Mouse (Mus musculus) Patski (cell line): ENCODE measurements around the gene Hnrnpa0. TPM values are rescaled to one million over a fixed set of nuclear protein-coding genes. Genes with fewer than 3 reads are reported as not detected.

Experiments
- ATAC-seq: fragments of 100-300 bp; one replicate; pipeline ENCODE4 v1.8.0; 2021
- CTCF ChIA-PET: fragments of 350-600 bp; sonication (Branson Sonifier 250); formaldehyde crosslinking; loops from one replicate; lab custom pipeline; 2022; ENCODE audit warnings: inconsistent platforms; lab: Charles Lee
- POLR2A ChIA-PET: fragments of 350-600 bp; sonication (Branson Sonifier 250); formaldehyde crosslinking; loops from one replicate; lab custom pipeline; 2022; ENCODE audit warnings: antibody characterized with exemption, inconsistent platforms; lab: Charles Lee
- DNase-seq: peaks from one replicate; pipeline ENCODE4 v3.0.0-alpha.2; 2011; ENCODE audit warnings: low read depth, low spot score
- H3K27me3 ChIP-seq: fragments of 371-371 bp; one replicate; pipeline ENCODE4 v1.5.1; 2021
- CTCF ChIP-seq: fragments of 100-300 bp; IDR thresholded peaks from one replicate; pipeline ENCODE4 v1.5.1; 2021
- in situ Hi-C: fragments of 300-500 bp; cut with MboI; formaldehyde crosslinking; loops from 3 replicates; pipeline ENCODE4 v1.11.1; 2018; ENCODE audit warnings: low pct_unique_long_range_greater_than_20kb, mixed read lengths
- polyA plus RNA-seq: library from polyadenylated mRNA; unstranded; gene quantifications from one replicate; pipeline ENCODE4 v1.2.3, GENCODE M21; 2021

Gene Hnrnpa0
- polyA plus RNA-seq, 1 experiment from 2014 or later = 159 TPM

DNA sequence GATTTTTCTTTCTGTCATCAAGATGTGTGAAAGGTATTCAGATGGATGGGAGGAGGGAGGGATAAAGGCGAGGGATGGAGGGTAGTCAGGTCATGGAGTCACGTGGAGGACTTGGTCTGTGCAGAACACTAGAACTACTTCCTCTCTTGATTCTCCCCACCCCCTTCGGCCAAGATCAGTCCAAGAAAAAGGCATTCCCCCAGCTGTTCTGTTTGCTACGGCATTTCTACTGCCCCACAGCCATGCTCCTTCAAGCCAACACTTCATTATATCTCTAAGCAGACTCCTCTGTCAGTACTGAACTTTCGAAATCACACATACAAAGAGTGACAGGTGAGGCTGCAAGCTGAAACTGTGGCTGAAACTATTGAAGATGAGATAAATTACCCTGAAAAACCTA is 45.3 kb downstream of the Hnrnpa0 start:
- POLR2A ChIA-PET = no interaction called here

DNA sequence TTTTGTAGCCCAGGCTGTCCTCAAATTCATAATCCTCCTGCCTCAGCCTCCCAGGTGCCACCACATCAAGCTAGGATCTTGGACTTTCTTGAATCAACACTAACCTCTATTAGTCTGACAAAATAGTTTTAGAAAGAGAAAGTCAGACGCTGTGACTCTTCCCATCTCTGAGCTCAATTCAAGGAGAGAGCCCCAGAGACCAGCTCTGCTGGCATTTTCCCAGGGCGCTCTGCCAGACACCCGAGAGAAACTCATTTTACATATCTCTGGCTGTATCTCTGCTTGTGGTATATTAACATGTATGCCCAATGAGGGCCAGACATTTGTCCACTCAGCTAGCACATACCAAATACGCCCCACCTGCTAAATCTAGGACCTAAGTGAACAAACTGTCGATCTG is 50.0 kb downstream of the Hnrnpa0 start:
- POLR2A ChIA-PET = interaction anchor here (1.0 kb wide), 1 partner anchor 47 kb away, joined by 3 read pairs; no protein-coding TSS in a partner anchor
- H3K27me3 ChIP-seq = no peaks in the 10 kb centered on the region
- CTCF ChIA-PET = interaction anchor here (1.0 to 1.3 kb wide), 2 partner anchors 16 to 18 kb away, joined by 3 to 6 read pairs; no protein-coding TSS in a partner anchor
- in situ Hi-C loops = no loop called here
- no peak for DNase-seq
- TF ChIP-seq CTCF = no peak
- ATAC-seq = no peak

More for the DNA sequence above, 45.3 kb downstream of the Hnrnpa0 start:
- TF ChIP-seq CTCF = no peak
- no peaks in the 10 kb centered on the region for H3K27me3 ChIP-seq
- ATAC-seq = no peak
- no peak for DNase-seq
- CTCF ChIA-PET = no interaction called here
- in situ Hi-C loops = no loop called here

Other genes with a start within 250 kb of the Hnrnpa0 start
- gene Spock1, start 220.2 kb downstream of the Hnrnpa0 start, polyA plus RNA-seq = not detected
- 0.35 TPM for gene Klhl3, start 15.0 kb downstream of the Hnrnpa0 start, polyA plus RNA-seq
- 29.4 TPM for gene Idnk, start 29.1 kb upstream of the Hnrnpa0 start, polyA plus RNA-seq
- gene Ubqln1, start 87.1 kb upstream of the Hnrnpa0 start, polyA plus RNA-seq = 132 TPM
- 70.2 TPM for gene Gkap1, start 147.1 kb upstream of the Hnrnpa0 start, polyA plus RNA-seq
- gene Kif27, start 230.6 kb upstream of the Hnrnpa0 start, polyA plus RNA-seq = 1.3 TPM